Mouse (Mus musculus) embryo, embryonic 11 days (tissue): ENCODE data around the gene Gm35315.
"Not testable (repeated sequence)": the region's sequence is repeated elsewhere in the genome, so short reads cannot be mapped to it uniquely, and the experiment has no call there.

Source experiments
- DNase-seq: peaks from one replicate; pipeline ENCODE4 v3.0.0-alpha.2; 2015

Gene Gm35315

DNA sequence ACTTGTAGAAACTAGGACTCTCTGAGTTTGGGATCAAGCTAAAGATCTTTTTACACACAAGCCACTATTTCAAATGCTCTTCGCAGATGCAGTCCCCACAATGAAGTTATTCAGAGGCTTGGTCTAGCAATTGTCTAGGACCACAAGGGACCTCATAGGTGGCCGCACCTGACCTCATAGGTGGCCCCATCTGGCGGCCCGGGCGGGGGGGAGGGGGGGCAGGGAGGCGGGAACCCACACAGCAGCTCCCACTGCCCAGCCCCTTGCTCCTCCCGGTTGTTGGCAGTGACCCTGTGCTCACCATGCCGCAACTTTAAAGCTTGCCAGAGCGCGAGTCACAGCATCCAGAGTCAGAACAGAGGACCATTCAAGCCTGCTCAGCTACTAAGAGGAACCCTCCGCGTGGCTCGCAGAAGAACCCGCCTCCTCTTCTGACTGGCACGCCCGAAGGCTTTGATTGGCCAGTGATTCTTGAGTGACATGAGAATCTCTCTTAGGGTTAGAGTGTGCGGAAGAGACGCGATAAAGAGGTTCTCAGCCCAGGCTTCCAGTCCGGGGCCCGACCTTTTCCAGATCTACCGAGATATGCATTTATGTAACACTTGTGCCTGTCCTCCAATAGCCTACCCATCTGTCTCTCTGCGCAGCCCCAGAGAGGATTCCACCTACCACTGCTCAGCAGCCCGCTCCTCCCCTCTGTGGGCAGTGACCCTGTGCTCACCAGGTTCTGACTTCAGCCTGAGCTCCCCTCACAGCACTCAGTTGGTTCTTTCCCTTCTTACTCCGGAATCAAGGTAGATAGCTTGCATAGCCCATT is at the start of gene Gm35315:
Gene Gm35315 (minus strand): TSS at position 391 of the 817 bp plus-strand sequence.
- peak; percentile 93 for DNase-seq

DNA sequence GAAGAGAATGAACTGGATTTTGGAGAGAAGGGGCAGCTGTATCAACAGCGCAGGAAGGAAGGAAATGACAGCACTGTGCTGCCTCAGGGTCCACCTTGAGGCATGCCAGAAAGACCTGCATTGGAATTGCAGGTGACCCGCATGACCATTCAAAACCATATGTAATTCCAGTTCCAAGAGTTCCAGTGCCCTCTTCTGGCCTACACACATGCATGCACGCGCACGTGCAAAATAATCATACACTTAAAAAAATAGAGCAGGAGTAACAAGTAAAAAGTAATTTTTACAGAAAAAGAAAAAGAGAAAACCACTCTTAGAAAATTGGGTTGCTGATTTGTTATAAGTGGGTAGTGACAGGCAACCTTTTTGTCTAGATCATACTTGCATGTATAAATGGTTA is 48.8 kb upstream of the Gm35315 start:
- DNase-seq: peak; percentile 12

DNA sequence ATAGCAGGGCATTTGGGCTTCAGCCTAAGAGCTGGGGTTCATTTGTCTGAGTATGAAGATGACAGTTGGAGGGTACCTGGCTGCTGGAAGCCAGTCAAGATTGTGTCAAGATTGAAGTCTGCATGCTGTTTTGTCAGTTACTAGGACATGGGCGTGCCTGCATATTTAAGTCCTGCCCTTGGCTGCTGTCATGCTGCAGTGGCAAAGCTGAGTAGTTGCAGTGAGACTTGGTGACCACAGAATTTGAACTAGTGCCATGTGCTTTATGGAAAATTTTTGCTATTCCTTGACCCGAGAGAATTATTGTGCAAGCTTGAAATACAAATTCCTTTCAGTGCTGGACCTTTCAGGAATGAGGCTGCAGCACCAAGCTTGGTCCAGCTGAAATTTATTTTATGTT is 48.1 kb upstream of the Gm35315 start:
- DNase-seq: no peak

DNA sequence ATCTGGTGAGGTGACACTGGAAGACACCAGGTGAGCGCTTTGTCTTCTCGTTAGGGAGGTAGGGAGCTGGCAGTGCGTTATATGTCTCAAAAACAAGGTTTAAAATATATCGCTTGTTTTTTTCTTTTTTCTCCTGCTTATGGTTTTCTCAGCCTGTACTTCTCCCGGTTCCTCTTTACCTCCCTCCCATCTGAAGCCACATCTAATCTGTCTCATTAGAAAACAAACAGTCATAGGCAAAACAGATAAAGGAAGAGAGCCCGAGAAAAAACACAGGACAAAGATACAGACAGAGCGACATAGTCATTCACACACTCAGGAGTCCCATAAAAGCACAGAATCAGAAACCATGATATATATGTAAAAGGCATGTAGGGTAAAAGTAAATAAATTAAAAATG is 46.2 kb upstream of the Gm35315 start:
- DNase-seq: no peak

DNA sequence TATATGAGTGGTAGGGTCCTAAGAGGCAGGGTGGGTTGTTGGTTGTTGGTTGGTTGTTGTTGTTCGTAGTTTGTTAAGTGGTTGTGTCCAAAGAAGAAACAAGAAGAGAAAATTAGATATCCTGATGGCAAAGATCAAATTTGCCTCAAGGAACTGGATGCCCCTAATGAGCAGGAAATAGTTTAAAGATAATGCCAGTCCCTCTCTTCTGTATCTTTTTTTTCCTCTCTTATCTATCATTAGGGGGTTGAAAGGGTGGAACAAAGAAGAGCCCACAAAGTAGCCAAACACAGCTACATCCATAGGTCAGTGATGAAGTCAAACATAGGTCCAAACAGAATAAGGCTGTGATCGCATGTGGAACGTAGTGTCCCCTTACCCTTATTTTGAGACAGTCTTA is 45.1 kb upstream of the Gm35315 start:
- DNase-seq: no peak

DNA sequence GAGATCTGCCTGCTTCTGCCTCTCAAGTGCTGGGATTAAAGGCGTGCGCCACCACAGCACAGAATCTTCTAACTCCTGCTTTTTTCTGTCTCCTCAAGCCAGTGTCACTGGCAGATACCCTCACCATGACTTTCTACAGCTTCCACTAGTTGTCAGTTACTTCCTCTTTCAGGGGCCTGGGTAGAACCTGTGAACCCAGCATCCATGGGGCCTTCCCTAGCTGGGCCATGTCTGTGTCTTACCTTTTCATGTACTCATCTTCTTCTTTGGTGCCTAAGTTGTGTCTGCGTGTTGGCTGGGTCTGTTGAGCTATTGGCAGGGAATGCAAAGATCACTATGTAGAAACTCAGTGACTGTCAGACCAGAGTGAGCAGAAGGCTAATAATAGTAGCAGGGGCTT is 43.6 kb upstream of the Gm35315 start:
- DNase-seq: no peak

DNA sequence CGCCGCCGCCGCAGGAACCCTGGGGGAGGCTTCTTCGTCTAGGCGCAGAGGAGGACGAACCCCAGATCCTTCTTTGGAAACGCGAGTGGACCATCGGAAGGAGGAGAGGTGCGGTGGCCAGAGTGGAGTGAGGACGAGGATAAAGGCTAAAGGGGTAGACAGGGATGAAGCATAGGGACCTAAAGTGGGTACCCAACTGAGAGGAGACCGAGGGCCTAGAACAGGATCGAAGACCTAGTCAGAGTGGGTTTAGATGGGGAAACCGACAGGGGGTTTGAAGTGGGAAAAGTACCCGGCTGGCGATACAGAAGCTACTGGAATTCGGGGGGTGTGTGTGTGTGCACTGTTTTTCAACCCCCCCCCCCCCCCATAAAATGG is 41.9 kb upstream of the Gm35315 start:
- no peak for DNase-seq

DNA sequence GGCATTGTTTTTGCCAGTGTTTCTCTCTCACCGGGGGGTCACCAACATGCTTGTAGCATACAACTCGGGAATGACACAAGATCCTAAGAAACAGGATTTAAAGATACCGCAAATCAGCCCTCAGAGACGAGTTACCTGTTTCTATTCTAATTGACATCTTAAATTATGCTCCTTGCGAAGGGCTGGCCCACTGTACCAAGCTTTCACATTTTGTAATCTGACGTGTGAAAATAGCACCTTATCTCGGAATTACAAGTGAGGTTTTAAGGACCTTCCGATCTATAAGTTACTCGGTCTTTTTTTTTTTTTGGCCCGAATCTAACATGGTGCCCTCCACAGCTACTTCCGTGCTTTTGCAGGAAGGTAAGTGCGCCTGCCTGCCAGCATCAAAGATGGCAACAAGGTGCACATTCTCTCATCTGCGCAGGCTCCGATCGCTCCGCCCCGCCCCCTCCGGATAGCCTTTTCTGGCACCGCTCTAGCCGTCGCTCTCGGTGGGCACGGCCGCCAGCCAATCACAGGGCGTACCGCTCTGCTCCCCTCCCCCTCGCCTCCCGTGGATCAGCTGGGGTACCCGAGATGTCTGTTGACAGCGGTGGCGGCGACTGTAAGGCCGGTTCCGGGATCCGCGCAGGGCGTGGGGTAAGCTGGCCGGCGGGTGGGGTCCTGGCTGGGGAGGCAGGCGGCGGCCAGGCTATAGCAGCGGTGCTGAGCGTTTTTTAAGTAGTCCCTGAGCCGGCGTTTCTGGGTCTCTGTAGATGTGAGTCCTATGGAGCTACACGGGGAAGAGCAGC is 41.3 kb upstream of the Gm35315 start, which contains the start of gene Chfr:
Gene Chfr (plus strand): TSS at position 550 of the 794 bp plus-strand sequence.
- DNase-seq: peak; percentile 98

DNA sequence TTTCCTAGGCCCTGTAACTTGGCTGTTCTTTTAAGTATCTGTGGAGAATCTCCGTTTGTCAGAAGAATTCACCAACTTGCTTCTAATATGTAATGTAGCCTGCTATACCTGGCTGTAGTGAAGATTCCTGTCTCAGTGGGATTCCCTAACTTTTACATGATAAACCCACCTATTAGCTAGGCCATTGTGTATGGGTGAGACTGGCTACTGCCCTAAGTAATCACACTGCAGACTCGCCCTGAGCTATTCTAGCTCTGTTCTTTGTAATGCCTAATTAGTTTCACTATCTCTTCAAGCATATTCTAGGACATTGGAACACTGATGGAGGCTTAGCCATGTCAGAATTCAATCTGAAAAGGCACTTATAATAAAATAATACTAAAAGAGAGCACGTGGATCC is 28.2 kb upstream of the Gm35315 start:
- not testable (repeated sequence) for DNase-seq

DNA sequence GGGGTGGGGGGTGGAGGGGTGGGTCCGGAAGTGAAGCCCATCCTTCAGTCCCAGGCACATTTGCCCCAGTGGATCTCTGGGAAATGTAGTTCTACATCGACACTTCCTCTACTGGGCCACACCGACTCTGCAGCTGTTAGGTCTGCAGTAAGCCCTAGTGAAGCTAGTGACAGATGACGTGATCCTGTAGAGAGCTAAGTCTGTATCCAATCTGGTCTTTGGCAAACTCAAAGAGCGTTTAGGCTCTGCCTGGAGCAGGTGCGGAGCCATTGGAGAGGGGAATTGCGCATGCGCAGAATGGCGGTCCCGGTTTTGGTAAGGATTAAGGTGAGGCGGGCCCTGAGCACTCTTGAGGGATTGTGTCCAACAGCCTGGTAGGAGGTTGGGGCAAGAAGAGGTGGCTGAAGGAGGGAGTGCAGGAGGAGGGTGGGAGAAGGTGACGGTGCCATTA is 15.8 kb upstream of the Gm35315 start, which contains the start of gene Zfp605:
Gene Zfp605 (plus strand): TSS at position 102 of the 451 bp plus-strand sequence.
- peak; percentile 90 for DNase-seq

DNA sequence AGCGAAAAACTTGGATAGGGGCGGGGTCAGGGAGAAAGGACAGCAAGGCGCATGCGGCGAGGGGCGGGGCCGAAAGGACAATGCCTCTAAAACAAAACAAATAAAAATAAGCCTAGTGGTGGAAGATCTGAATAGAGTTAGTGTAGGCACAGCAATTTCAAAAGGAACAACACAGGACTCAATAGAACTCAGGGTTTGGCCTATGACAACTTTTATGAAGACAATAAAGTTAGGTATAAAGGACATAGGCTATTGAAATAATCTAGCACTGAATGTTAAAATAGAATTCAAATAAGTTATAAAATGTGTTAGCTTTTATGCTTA is 14.0 kb upstream of the Gm35315 start:
- no peak for DNase-seq

DNA sequence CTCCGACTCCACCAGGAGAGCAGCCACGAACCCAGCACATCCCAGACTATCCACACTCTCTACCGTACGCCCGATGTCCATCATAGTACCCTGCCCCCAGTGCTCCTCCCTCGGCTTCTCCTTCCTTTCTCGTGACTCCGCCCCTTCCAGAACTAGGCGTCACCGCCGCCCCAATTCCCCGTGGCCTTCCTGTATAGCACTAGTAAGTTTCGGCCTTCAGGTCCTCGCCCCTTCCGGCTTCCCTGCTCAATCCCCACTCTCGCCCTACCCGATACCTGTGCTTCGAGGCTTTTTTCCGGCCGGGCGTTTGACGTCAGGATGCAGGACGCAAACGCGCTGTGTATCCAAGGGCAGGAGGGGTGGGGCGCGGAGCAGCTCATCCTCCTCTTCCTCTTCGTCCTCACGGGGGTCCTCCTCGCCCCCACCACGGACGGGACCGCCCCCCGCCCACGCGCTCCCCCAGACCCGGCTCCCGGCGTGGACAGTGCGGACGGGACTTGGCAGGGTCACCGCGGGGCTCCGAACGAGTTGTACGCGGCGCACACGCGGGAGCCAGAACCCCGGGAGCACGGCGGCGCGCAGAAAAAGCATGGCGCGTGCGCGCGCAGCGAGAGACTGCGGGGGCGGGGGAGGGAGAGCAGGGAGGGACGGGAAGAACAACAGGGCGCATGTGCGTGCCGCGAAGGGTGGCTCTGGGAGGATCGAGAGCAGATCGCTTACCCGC is 13.5 kb upstream of the Gm35315 start, which contains the start of gene Gtpbp6:
Gene Gtpbp6 (minus strand): TSS at position 617 of the 724 bp plus-strand sequence.
- DNase-seq: peak; percentile 96

DNA sequence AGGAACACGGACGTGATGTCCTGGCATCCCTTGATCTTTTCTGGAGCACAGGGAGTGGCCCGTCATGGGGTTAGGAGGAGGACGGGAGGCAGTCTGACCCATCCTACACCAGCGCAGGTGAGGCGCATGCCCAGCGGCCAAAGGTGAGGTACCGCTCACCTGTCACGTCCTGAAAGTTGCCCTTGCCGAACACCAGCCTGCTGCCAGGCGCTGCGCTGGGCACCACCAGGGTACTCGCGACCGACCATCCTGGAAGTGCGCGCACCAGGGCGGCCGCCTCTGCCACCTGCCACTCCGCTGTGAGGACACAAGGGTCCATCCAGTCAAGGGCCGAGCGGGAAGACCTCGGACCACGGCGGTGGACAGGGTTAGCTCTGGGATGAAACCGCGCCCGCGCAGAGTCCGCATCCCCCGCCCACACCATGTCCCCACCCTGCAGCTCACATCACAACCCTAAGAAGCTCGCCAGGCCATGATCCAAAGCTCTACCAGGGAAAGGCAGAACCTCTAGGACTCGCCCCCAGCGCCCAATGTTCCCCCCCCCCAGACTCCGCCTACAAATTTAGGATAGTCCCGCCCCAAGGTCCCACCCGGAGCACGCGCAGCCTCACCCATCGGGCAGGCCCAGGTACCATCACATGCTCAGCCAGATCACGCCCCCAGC is 12.8 kb upstream of the Gm35315 start:
- DNase-seq: no peak

DNA sequence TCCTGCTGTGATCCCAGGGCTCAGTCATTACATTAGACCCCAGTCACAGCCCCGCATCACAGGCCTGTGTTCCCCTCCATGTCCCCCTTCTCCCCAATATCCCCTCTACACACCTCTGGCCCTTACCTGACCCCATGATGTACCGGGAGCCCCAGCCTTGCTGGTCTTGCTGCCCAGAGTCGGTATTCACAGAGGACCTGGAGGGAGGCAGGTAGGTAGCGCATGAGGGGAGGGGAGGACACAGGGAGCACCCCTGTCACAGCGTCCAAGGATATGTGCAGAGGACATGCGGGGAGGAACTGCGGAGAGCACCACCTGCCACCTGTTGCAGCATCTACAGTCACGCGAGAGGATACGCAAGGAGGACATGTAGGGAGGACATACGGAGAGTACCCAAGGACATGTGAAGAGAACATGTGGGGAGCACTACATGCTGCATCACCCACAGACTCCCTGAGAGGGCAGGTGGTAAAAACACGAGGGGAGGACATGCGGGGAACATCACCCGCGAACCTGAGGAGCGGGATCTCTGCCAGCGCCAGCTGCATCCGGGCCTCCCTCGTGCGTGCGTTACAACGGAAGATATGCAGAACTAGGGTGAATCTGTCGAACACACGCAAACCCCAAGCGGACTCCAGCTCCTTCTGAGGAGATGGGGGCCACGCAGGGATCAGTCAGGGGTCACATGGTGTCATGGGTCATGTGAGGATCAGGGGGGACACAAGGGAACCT is 12.1 kb upstream of the Gm35315 start:
- no peak for DNase-seq

DNA sequence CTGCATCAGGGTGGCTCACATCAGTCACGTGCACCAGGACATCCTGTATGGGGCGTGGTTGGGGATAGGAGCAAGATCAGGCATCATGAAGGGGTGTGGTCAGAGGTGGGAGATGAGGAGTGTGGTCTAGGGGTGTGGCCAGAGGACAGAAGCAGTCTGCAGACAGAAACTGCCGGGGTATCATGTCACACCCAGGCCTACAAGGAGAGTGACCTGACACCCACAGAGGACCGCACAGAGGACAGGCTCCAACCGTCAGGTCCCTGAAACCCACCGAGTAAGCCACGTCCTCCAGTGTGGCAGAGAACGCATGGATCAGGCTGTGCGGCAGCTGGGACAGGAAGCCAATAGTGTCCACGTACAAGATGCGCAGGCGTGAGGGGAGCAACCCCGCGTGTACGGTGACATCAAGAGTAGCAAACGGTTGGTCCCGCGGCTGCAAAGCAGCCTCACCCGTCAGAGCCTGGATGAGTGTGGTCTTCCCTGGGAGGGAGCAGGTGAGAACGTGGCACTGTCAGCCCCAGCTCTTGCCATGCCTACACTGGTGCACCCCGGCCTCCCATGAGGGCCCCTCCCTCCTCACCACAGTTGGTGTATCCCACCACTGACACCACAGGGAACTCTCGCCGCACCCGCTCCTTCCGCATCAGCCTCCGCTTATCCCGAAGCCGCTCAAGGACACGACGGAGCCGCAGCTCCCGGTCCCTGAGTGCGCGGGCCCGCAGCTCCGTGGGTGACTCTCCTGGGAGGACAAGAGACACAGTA is 10.6 kb upstream of the Gm35315 start:
- DNase-seq: no peak

DNA sequence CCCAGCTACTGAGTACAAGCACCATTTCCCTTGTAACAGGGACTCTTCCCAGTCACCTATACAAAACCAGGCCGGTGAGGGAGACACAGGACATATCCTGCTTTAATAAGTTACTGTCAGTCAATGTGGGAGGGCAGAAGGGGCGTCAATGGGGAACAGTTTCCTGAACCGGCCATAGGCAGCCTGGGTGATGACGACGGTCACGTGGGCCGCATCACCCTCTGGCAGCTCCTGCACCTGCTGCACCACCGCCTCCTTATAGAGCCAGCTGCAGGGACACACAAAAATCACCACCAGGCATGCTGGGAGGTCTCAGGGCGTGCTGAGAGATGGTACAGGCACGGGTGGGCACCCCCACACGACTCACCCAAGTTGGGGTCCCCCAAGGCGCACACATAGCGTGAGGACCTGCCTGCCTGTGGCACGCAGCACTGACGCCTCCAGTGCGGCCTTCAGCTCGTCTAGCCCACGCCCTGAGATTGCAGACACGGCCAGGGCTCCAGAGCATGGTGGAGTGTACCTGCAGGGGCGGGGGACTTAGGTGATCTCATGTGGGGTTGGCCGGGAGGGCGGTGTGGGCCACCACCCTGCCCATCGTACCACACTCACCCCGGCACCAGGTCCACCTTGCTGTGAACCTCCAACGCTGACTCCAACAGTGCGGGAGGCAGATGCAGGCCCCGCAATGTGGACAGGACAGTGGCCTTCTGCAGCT is 9.8 kb upstream of the Gm35315 start:
- DNase-seq: no peak

DNA sequence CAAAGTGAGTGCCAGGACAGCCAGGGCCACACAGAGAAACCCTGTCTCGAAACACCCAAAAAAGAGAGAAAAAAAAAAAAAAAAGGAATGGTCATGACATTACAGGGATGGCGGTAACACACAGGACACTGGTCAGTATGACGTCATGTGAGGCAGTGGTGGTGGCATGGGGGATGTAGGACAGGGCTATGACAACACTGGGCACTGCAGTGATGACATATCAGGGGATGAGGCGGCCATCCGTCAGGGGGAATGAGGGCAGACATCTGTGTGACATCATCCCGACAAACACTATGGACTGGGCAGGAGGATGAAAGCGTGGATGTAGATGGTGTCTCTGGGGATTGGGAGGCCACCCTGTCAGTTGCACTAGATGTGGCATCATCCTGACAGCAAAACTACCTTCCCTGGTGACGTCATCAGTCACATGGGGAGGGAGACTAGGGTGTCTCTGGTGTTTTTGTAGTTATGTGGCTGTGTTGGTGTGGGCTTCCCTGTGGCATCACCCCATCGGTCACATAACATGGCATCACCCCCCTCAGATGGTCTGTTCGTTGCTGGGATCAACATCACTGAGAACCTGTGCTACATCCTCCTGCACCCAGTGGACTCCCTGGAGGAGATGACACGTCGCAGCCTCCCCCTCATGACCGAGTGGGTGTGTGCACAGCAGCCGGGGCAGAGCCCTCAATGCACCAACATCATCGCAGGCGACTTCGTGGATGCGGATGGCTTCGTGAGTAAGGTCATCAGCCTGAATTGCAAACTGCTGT is 8.8 kb upstream of the Gm35315 start:
- DNase-seq: no peak

DNA sequence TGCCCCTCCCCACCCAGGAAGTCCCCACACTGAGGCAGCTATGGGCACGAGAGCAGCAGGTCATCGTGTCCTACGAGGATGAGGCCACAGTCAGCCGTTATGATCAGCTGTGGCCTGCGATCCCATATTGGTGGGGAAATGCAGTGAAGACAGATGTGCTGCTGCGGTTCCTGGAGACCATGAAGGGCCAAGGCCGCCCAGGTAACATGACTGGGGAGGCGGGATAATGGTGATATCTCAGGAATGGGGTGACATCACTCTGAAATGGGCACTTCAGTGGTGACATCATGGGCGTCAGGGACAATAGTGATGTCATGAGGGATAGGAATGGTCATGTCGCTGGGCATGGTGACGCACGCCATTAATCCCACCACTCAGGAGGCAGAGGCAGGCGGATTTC is 8.2 kb upstream of the Gm35315 start:
- no peak for DNase-seq

DNA sequence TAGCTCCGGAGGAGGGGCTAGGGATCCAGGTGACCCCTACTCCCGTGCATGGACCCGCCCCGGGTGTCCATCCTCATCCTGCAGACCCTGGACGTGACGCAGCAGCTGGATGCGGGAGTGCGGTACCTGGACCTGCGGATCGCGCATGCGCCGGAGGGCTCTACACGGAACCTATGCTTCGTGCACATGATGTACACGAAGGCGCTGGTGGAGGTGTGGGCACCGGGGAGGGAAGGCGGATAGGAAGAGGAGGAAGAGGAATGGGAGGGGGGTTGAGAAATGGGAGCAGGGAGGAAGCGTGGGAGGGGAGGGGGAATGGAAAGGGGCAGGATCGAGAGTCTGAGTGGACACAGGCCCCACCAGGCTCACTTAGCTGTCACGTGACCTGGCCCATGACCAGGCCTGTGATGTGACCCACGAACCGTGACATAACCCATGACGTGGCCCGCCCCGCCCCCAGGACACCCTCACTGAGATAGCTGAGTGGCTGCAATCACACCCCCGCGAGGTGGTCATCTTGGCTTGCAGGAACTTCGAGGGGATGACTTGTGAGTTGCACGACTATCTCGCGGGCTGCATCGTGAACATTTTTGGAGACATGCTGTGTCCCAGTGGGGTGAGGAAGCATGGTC is 7.6 kb upstream of the Gm35315 start:
- DNase-seq: peak; percentile 60
